Mouse (Mus musculus) G1E (cell line): ENCODE data around the gene Defb20.

ENCODE experiments used
- CTCF ChIP-seq: IDR thresholded peaks from 2 replicates; pipeline ENCODE4 v1.5.1; 2012; ENCODE audit warnings: low read depth, low read length, inconsistent platforms, mixed read lengths
- GATA1 ChIP-seq: IDR thresholded peaks from 2 replicates; pipeline ENCODE4 v1.6.1; 2012; ENCODE audit warnings: borderline replicate concordance, low read length, inconsistent platforms, mixed read lengths
- POLR2AphosphoS5 ChIP-seq: IDR thresholded peaks from 2 replicates; pipeline ENCODE4 v1.6.1; 2012; ENCODE audit warnings: low read depth, low read length, inconsistent platforms; ENCODE audit not compliant: insufficient replicate concordance
- TAL1 ChIP-seq: conservative IDR thresholded peaks from 2 replicates; pipeline ENCODE4 v1.6.1; 2012; ENCODE audit warnings: low read depth, low read length, inconsistent platforms, mixed read lengths

DNA sequence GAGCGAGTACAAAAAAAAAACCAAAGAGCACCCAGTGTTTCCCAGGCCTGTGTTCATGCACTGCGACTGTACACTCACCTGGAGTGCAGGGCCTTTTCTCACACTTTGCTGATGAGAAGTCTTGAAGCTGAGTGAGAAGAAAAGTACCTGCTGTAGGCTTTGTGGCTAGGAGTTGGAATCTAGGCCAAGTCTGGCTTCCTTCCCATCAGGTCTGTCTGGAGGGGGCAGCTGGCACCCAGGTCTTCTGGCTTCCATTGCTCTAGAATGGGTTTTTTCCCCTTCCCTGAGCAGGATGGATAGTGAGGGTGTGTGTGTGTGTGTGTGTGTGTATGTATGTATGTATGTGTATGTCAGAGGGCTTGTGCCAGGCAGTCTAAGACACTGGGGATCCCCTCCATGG lies 37.0 kb upstream of the Defb20 start:
- TF ChIP-seq CTCF (no peak), GATA1 (no peak), TAL1 (no peak), POLR2AphosphoS5 (no peak)
